Mouse (Mus musculus): ENCODE results near the gene Zbp1. TPM values are rescaled to one million over a fixed set of nuclear protein-coding genes. Genes with fewer than 3 reads are reported as not detected.

The Zbp1 gene
- polyA plus RNA-seq, 1 experiment from 2014 or later: 0.32 TPM

- Histone ChIP-seq H3K4me1 (no peaks in the 10 kb centered on the region), H3K4me2 (replicated peaks) (no peak overlapping the region), H3K9me3 (no peaks in the 10 kb centered on the region), H3K27me3 (replicated peaks) (peaks cover 2% of the 10 kb centered on the region; the same call in 1 of the 2 replicates), H3K9ac (no peak overlapping the region), H3K27ac (no peak overlapping the region), H3K36me3 (no peaks in the 10 kb centered on the region), H3K4me3 (no peak overlapping the region)
- 89% methylated on average over 7 of the region's 7 CpGs for WGBS
- ATAC-seq (ENCODE audit: low FRiP score, low read depth): no peak
Measured at GRCm38 (mm10) chr2:173181901-173182300, 36.8 kb downstream of the Zbp1 start.

- H3K9ac ChIP-seq: no peak overlapping the region
- no peak overlapping the region for H3K4me3 ChIP-seq
- no peak for ATAC-seq (ENCODE audit: low FRiP score, low read depth)
- H3K27me3 ChIP-seq (replicated peaks): peaks cover 2% of the 10 kb centered on the region; the same call in 1 of the 2 replicates
- WGBS: 57% methylated on average over 5 of the region's 5 CpGs
- H3K4me1 ChIP-seq: no peaks in the 10 kb centered on the region
- no peak overlapping the region for H3K4me2 ChIP-seq (replicated peaks)
- H3K27ac ChIP-seq: no peak overlapping the region
- no peaks in the 10 kb centered on the region for H3K9me3 ChIP-seq
- no peaks in the 10 kb centered on the region for H3K36me3 ChIP-seq
Measured at GRCm38 (mm10) chr2:173181486-173181885, 37.2 kb downstream of the Zbp1 start.

- no peak overlapping the region for H3K9ac ChIP-seq
- 85% methylated on average over 11 of the region's 11 CpGs for WGBS
- H3K27ac ChIP-seq: no peak overlapping the region
- H3K4me2 ChIP-seq (replicated peaks): no peak overlapping the region
- no peaks in the 10 kb centered on the region for H3K36me3 ChIP-seq
- no peak for ATAC-seq (ENCODE audit: low FRiP score, low read depth)
- H3K4me1 ChIP-seq: no peaks in the 10 kb centered on the region
- H3K9me3 ChIP-seq: no peaks in the 10 kb centered on the region
- peaks cover 2% of the 10 kb centered on the region; the same call in 1 of the 2 replicates for H3K27me3 ChIP-seq (replicated peaks)
- no peak overlapping the region for H3K4me3 ChIP-seq
Measured at GRCm38 (mm10) chr2:173180721-173181388, 37.9 kb downstream of the Zbp1 start.

- H3K9me3 ChIP-seq: no peaks in the 10 kb centered on the region; the same call in 1 of the 2 replicates
- no peak overlapping the region for H3K9ac ChIP-seq
- no peak for ATAC-seq (ENCODE audit: low FRiP score, low read depth)
- no peak overlapping the region for H3K4me2 ChIP-seq (replicated peaks)
- no peaks in the 10 kb centered on the region for H3K4me1 ChIP-seq
- H3K4me3 ChIP-seq: no peak overlapping the region
- no peaks in the 10 kb centered on the region for H3K36me3 ChIP-seq
- H3K27ac ChIP-seq: no peak overlapping the region
- WGBS: 75% methylated on average over 4 of the region's 4 CpGs
- peaks cover 2% of the 10 kb centered on the region; the same call in 1 of the 2 replicates for H3K27me3 ChIP-seq (replicated peaks)
Measured at GRCm38 (mm10) chr2:173180026-173180425, 38.7 kb downstream of the Zbp1 start.

GRCm38 (mm10) chr2:173179046-173179445 is 39.7 kb downstream of the Zbp1 start:
- no peaks in the 10 kb centered on the region; the same call in 1 of the 2 replicates for H3K9me3 ChIP-seq
- WGBS: 88% methylated on average over 7 of the region's 7 CpGs
- ATAC-seq (ENCODE audit: low FRiP score, low read depth): no peak
- peaks cover 9% of the 10 kb centered on the region for H3K4me1 ChIP-seq
- H3K9ac ChIP-seq: no peak overlapping the region
- H3K4me3 ChIP-seq: no peak overlapping the region
- H3K27ac ChIP-seq: no peak overlapping the region
- peaks cover 2% of the 10 kb centered on the region; the same call in 1 of the 2 replicates for H3K27me3 ChIP-seq (replicated peaks)
- no peaks in the 10 kb centered on the region for H3K36me3 ChIP-seq
- no peak overlapping the region for H3K4me2 ChIP-seq (replicated peaks)

GRCm38 (mm10) chr2:173177951-173178350 is 40.8 kb downstream of the Zbp1 start:
- Histone ChIP-seq H3K36me3 (no peaks in the 10 kb centered on the region), H3K4me3 (no peak overlapping the region), H3K27ac (no peak overlapping the region), H3K9ac (no peak overlapping the region), H3K27me3 (replicated peaks) (peaks cover 2% of the 10 kb centered on the region; the same call in 1 of the 2 replicates), H3K9me3 (no peaks in the 10 kb centered on the region; the same call in 1 of the 2 replicates), H3K4me1 (peaks cover 20% of the 10 kb centered on the region), H3K4me2 (replicated peaks) (no peak overlapping the region)
- 88% methylated on average over 8 of the region's 8 CpGs for WGBS
- no peak for ATAC-seq (ENCODE audit: low FRiP score, low read depth)

GRCm38 (mm10) chr2:173177481-173177880 is 41.2 kb downstream of the Zbp1 start:
- 83% methylated on average over 5 of the region's 5 CpGs for WGBS
- no peak overlapping the region for H3K27ac ChIP-seq
- H3K27me3 ChIP-seq (replicated peaks): peaks cover 4% of the 10 kb centered on the region; the same call in 1 of the 2 replicates
- peaks cover 24% of the 10 kb centered on the region for H3K4me1 ChIP-seq
- H3K9me3 ChIP-seq: no peaks in the 10 kb centered on the region; the same call in 1 of the 2 replicates
- ATAC-seq (ENCODE audit: low FRiP score, low read depth): no peak
- no peak overlapping the region for H3K4me3 ChIP-seq
- H3K4me2 ChIP-seq (replicated peaks): no peak overlapping the region
- H3K36me3 ChIP-seq: no peaks in the 10 kb centered on the region
- no peak overlapping the region for H3K9ac ChIP-seq

GRCm38 (mm10) chr2:173175703-173176102 is 43.0 kb downstream of the Zbp1 start:
- ATAC-seq (ENCODE audit: low FRiP score, low read depth): no peak
- WGBS: 91% methylated on average over 5 of the region's 5 CpGs
- H3K4me1 ChIP-seq: peaks cover 41% of the 10 kb centered on the region
- H3K9ac ChIP-seq: no peak overlapping the region
- H3K4me3 ChIP-seq: no peak overlapping the region
- H3K27me3 ChIP-seq (replicated peaks): peaks cover 6% of the 10 kb centered on the region; the same call in 1 of the 2 replicates
- H3K9me3 ChIP-seq: no peaks in the 10 kb centered on the region; the same call in 1 of the 2 replicates
- H3K27ac ChIP-seq: no peak overlapping the region
- H3K4me2 ChIP-seq (replicated peaks): no peak overlapping the region
- no peaks in the 10 kb centered on the region for H3K36me3 ChIP-seq

GRCm38 (mm10) chr2:173174569-173174968 is 44.2 kb downstream of the Zbp1 start:
- Histone ChIP-seq H3K36me3 (no peaks in the 10 kb centered on the region), H3K9ac (no peak overlapping the region), H3K27me3 (replicated peaks) (0 out of 2 replicates have a peak, but pooled peaks cover 4% of the 10 kb centered on the region), H3K4me2 (replicated peaks) (peak overlapping the region; percentile 56), H3K4me1 (peaks cover 42% of the 10 kb centered on the region), H3K4me3 (no peak overlapping the region), H3K9me3 (no peaks in the 10 kb centered on the region; the same call in 1 of the 2 replicates), H3K27ac (peak overlapping the region; percentile 83; the same call in 1 of the 2 replicates)
- ATAC-seq (ENCODE audit: low FRiP score, low read depth): no peak
- WGBS: 50% methylated on average over 1 of the region's 1 CpGs

GRCm38 (mm10) chr2:173173521-173174511 is 44.9 kb downstream of the Zbp1 start:
- peaks cover 46% of the 10 kb centered on the region for H3K4me1 ChIP-seq
- H3K36me3 ChIP-seq: no peaks in the 10 kb centered on the region
- peak overlapping the region; percentile 56 for H3K4me2 ChIP-seq (replicated peaks)
- peak; percentile 81 for ATAC-seq (ENCODE audit: low FRiP score, low read depth)
- H3K9me3 ChIP-seq: no peaks in the 10 kb centered on the region; the same call in 1 of the 2 replicates
- H3K27ac ChIP-seq: peak overlapping the region; percentile 84
- 2% methylated on average over 22 of the region's 22 CpGs for WGBS
- H3K9ac ChIP-seq: peak overlapping the region; percentile 44
- H3K27me3 ChIP-seq (replicated peaks): 0 out of 2 replicates have a peak, but pooled peaks cover 4% of the 10 kb centered on the region
- 0 out of 2 replicates have a peak overlapping the region, but pooled peaks have one; percentile 11 for H3K4me3 ChIP-seq

- peak overlapping the region; percentile 84 for H3K27ac ChIP-seq
- no peak overlapping the region for H3K4me3 ChIP-seq
- no peaks in the 10 kb centered on the region; the same call in 1 of the 2 replicates for H3K9me3 ChIP-seq
- no peak overlapping the region for H3K9ac ChIP-seq
- peak; percentile 61 for ATAC-seq (ENCODE audit: low FRiP score, low read depth)
- H3K27me3 ChIP-seq (replicated peaks): 0 out of 2 replicates have a peak, but pooled peaks cover 4% of the 10 kb centered on the region
- peak overlapping the region; percentile 56 for H3K4me2 ChIP-seq (replicated peaks)
- H3K36me3 ChIP-seq: no peaks in the 10 kb centered on the region
- peaks cover 54% of the 10 kb centered on the region for H3K4me1 ChIP-seq
- 10% methylated on average over 2 of the region's 2 CpGs for WGBS
Measured at GRCm38 (mm10) chr2:173173008-173173407, 45.7 kb downstream of the Zbp1 start.

All from neural tube, embryonic 12.5 days (tissue).